Mouse (Mus musculus): ENCODE measurements around the gene Col6a3. TPM values are rescaled to one million over a fixed set of nuclear protein-coding genes. Genes with fewer than 3 reads are reported as not detected.
A peak's percentile ranks its signal among the peaks of the same experiment; 100 is the strongest.

Col6a3 gene
- polyA plus RNA-seq, 1 experiment from 2014 or later, result 2.2 TPM

- Histone ChIP-seq H3K27ac (no peak overlapping the region), H3K9me3 (replicated peaks) (no peaks in the 10 kb centered on the region), H3K36me3 (ENCODE audit: poor library complexity, severe bottlenecking) (no peaks in the 10 kb centered on the region), H3K4me3 (no peak overlapping the region), H3K4me1 (no peaks in the 10 kb centered on the region), H3K4me2 (no peak overlapping the region), H3K9ac (no peak overlapping the region), H3K27me3 (no peaks in the 10 kb centered on the region)
- WGBS, result 87% methylated on average over 4 of the region's 4 CpGs
- ATAC-seq, result no peak
Measured at GRCm38 (mm10) chr1:90790925-90791324, 52.8 kb downstream of the Col6a3 start.

DNA sequence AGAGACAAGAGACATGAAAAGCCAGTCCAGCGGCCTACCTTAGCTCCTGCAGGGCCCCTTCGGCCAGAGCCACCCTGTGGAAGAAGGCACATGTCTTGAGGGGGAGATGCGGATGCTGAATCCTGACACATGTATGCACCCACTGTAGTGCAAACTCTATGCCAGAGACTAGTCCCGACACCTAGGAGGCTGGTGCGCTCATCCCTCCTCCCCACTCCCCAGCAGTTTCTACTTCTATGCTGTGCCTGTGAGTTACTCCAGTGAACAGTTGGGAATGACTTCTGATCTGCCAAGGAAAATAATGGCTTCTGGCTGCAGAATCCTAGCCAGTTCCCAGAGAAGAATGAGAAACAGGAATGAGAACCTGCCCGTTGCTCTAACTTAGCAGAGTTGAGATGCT is 54.3 kb downstream of the Col6a3 start:
- H3K27ac ChIP-seq, result no peak overlapping the region
- WGBS, result 91% methylated on average over 6 of the region's 6 CpGs
- no peak overlapping the region for H3K9ac ChIP-seq
- no peaks in the 10 kb centered on the region for H3K4me1 ChIP-seq
- H3K27me3 ChIP-seq, result no peaks in the 10 kb centered on the region
- ATAC-seq, result no peak
- no peak overlapping the region for H3K4me3 ChIP-seq
- no peaks in the 10 kb centered on the region for H3K36me3 ChIP-seq (ENCODE audit: poor library complexity, severe bottlenecking)
- H3K4me2 ChIP-seq, result no peak overlapping the region
- H3K9me3 ChIP-seq (replicated peaks), result no peaks in the 10 kb centered on the region

GRCm38 (mm10) chr1:90780446-90780845 is 63.3 kb downstream of the Col6a3 start:
- 84% methylated on average over 1 of the region's 1 CpGs for WGBS
- no peaks in the 10 kb centered on the region for H3K27me3 ChIP-seq

GRCm38 (mm10) chr1:90779072-90779471 is 64.7 kb downstream of the Col6a3 start:
- no peaks in the 10 kb centered on the region for H3K27me3 ChIP-seq
- H3K9me3 ChIP-seq (replicated peaks), result no peaks in the 10 kb centered on the region
- H3K4me1 ChIP-seq, result no peaks in the 10 kb centered on the region
- no peak overlapping the region for H3K4me2 ChIP-seq
- no peaks in the 10 kb centered on the region for H3K36me3 ChIP-seq (ENCODE audit: poor library complexity, severe bottlenecking)
- no peak overlapping the region for H3K4me3 ChIP-seq
- H3K9ac ChIP-seq, result no peak overlapping the region
- ATAC-seq, result no peak
- H3K27ac ChIP-seq, result no peak overlapping the region
- 87% methylated on average over 7 of the region's 7 CpGs for whole genome bisulfite sequencing

More at GRCm38 (mm10) chr1:90780446-90780845, 63.3 kb downstream of the Col6a3 start:
- no peak for ATAC-seq
- Histone ChIP-seq H3K36me3 (ENCODE audit: poor library complexity, severe bottlenecking) (no peaks in the 10 kb centered on the region), H3K4me2 (no peak overlapping the region), H3K9ac (no peak overlapping the region; the same call in 1 of the 2 replicates), H3K27ac (no peak overlapping the region), H3K9me3 (replicated peaks) (no peaks in the 10 kb centered on the region), H3K4me1 (no peaks in the 10 kb centered on the region), H3K4me3 (no peak overlapping the region)

DNA sequence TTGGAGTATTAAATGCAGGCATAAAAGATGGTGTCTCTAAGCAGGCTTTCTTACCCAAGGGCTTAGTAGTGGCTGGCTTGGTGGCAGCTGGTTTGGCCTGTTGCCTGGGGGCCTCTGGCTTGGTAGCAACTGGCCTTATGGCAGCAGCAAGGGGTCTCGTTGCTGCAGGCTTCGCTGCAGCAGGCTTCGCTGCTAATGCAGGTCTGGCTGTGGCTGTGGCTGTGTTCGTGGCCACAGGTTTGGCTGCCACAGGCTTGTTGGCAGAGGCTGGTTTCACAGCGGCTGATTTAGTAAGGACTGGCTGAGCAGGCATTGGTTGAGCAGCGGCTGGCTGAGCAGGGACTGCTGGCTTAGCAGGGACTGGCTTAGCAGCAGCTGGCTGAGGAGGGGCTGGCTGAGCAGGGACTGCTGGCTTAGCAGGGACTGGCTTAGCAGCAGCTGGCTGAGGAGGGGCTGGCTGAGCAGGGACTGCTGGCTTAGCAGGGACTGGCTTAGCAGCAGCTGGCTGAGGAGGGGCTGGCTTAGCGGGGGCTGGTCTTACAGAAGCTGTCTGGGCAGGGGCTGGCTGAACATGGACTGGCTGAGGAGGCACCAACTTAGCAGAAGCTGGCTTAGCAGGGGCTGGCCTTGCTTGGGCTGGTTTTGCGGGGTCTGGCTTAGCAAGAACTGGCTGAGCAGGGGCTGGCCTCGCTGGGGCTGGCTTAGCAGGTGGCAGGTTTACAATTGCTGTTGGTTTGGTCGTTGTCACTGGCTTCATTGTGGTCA is 68.1 kb downstream of the Col6a3 start:
- no peak overlapping the region for H3K4me3 ChIP-seq
- no peak overlapping the region for H3K4me2 ChIP-seq
- H3K9me3 ChIP-seq (replicated peaks), result no peaks in the 10 kb centered on the region
- no peaks in the 10 kb centered on the region for H3K4me1 ChIP-seq
- peak; percentile 82 for ATAC-seq
- H3K27ac ChIP-seq, result no peak overlapping the region
- no peak overlapping the region for H3K9ac ChIP-seq
- WGBS, result 18% methylated on average over 10 of the region's 10 CpGs
- H3K36me3 ChIP-seq (ENCODE audit: poor library complexity, severe bottlenecking), result no peaks in the 10 kb centered on the region
- no peaks in the 10 kb centered on the region for H3K27me3 ChIP-seq

DNA sequence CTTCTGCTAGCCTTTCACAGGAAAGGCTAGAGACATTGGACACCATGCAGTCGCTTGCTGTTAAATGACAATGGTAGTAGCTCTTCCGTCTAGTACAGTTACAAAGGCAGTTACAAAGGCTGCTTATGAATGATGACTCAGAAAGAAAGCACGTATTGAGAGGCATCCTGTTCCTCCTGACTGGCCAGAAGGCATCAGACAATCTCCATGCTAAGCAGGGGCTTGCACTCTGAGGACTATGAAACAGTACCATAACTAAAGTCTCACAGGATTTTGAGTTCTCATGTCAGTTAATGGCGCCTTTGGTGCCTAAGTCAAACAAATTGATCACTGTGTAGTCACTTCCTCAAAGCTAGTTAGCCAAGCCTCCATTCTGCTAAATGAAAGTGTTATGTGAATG is 72.6 kb downstream of the Col6a3 start:
- Histone ChIP-seq H3K27ac (no peak overlapping the region), H3K4me2 (no peak overlapping the region), H3K9ac (no peak overlapping the region), H3K9me3 (replicated peaks) (no peaks in the 10 kb centered on the region), H3K27me3 (no peaks in the 10 kb centered on the region), H3K4me3 (no peak overlapping the region), H3K4me1 (no peaks in the 10 kb centered on the region), H3K36me3 (ENCODE audit: poor library complexity, severe bottlenecking) (no peaks in the 10 kb centered on the region)
- 59% methylated on average over 4 of the region's 4 CpGs for WGBS
- ATAC-seq, result no peak

- H3K36me3 ChIP-seq (ENCODE audit: poor library complexity, severe bottlenecking), result no peaks in the 10 kb centered on the region
- no peak for ATAC-seq
- no peaks in the 10 kb centered on the region for H3K9me3 ChIP-seq (replicated peaks)
- H3K4me1 ChIP-seq, result no peaks in the 10 kb centered on the region
- no peak overlapping the region for H3K4me2 ChIP-seq
- H3K27me3 ChIP-seq, result no peaks in the 10 kb centered on the region
- H3K9ac ChIP-seq, result no peak overlapping the region
- no peak overlapping the region for H3K4me3 ChIP-seq
- WGBS, result 88% methylated on average over 7 of the region's 7 CpGs
- no peak overlapping the region for H3K27ac ChIP-seq
Measured at GRCm38 (mm10) chr1:90770027-90770426, 73.7 kb downstream of the Col6a3 start.

GRCm38 (mm10) chr1:90769301-90769700 is 74.5 kb downstream of the Col6a3 start:
- WGBS, result 53% methylated on average over 7 of the region's 7 CpGs
- Histone ChIP-seq H3K27me3 (no peaks in the 10 kb centered on the region), H3K9ac (no peak overlapping the region), H3K4me1 (no peaks in the 10 kb centered on the region), H3K9me3 (replicated peaks) (no peaks in the 10 kb centered on the region), H3K27ac (no peak overlapping the region), H3K4me2 (no peak overlapping the region), H3K4me3 (no peak overlapping the region), H3K36me3 (ENCODE audit: poor library complexity, severe bottlenecking) (no peaks in the 10 kb centered on the region)
- ATAC-seq, result no peak

DNA sequence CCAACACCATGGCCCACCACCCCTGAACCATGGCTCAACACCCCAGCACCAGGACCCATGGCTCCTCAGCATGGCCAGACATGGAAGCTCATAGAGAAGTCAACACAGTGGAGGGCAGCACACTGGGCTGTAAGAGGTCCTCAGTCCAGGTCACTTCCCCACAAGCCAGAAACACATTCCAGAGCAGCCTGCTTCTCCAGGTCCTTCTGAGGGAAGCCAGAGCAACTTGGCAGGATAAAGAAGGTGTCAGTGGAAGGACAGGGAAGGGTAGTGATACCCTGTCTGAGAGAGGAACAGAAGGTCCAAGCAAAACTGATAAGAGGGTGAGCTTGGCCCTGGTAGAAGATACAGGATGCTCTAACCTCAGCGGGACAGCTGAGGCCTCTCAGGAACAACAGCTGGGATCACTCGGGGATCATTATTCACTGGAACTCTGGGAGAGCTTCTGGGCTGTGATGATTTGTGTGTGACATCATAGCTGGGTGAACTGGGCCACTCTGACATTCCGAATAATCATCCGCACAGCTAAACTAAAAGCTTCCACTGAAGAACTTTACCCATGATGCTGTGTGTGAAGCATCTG is 85.6 kb downstream of the Col6a3 start:
- no peak for ATAC-seq
- Histone ChIP-seq H3K9me3 (replicated peaks) (no peaks in the 10 kb centered on the region), H3K27me3 (no peaks in the 10 kb centered on the region), H3K4me2 (no peak overlapping the region), H3K4me3 (no peak overlapping the region), H3K4me1 (0 out of 2 replicates have a peak, but pooled peaks cover 4% of the 10 kb centered on the region), H3K36me3 (ENCODE audit: poor library complexity, severe bottlenecking) (no peaks in the 10 kb centered on the region), H3K27ac (no peak overlapping the region), H3K9ac (no peak overlapping the region)
- WGBS, result 93% methylated on average over 4 of the region's 4 CpGs

- WGBS, result 62% methylated on average over 17 of the region's 17 CpGs
- no peak overlapping the region for H3K27ac ChIP-seq
- H3K4me3 ChIP-seq, result no peak overlapping the region
- no peak for ATAC-seq
- no peak overlapping the region for H3K9ac ChIP-seq
- H3K36me3 ChIP-seq (ENCODE audit: poor library complexity, severe bottlenecking), result no peaks in the 10 kb centered on the region
- H3K4me1 ChIP-seq, result 0 out of 2 replicates have a peak, but pooled peaks cover 4% of the 10 kb centered on the region
- H3K9me3 ChIP-seq (replicated peaks), result no peaks in the 10 kb centered on the region
- H3K4me2 ChIP-seq, result no peak overlapping the region
- H3K27me3 ChIP-seq, result no peaks in the 10 kb centered on the region
Measured at GRCm38 (mm10) chr1:90753869-90754563, 89.8 kb downstream of the Col6a3 start.

DNA sequence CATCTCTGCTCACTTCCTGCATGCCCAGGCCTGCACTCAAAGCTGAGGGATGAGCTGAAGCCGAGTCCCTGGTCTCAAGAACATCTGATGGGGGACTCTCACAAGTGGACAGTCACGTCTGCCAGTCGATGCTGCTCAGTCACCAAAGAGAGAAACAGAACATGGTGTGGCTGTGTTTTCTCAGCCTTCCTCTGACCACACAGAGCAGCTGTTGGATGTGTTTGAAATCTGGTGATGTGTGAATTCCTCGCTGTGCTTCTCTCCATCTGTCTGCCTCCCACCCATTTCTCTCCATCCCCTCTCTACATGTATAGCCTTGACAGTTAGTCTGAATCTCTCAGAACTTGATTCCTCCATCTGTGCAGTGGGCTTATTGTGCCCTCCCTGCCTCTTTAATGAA is 92.5 kb downstream of the Col6a3 start:
- H3K27ac ChIP-seq, result no peak overlapping the region
- H3K4me2 ChIP-seq, result no peak overlapping the region
- H3K9ac ChIP-seq, result no peak overlapping the region
- H3K9me3 ChIP-seq (replicated peaks), result no peaks in the 10 kb centered on the region
- ATAC-seq, result no peak
- H3K4me3 ChIP-seq, result no peak overlapping the region
- WGBS, result 83% methylated on average over 4 of the region's 4 CpGs
- H3K36me3 ChIP-seq (ENCODE audit: poor library complexity, severe bottlenecking), result no peaks in the 10 kb centered on the region
- 0 out of 2 replicates have a peak, but pooled peaks cover 4% of the 10 kb centered on the region for H3K4me1 ChIP-seq
- H3K27me3 ChIP-seq, result no peaks in the 10 kb centered on the region

GRCm38 (mm10) chr1:90750169-90750568 is 93.6 kb downstream of the Col6a3 start:
- Histone ChIP-seq H3K4me1 (peaks cover 5% of the 10 kb centered on the region; the same call in 1 of the 2 replicates), H3K36me3 (ENCODE audit: poor library complexity, severe bottlenecking) (no peaks in the 10 kb centered on the region), H3K9me3 (replicated peaks) (no peaks in the 10 kb centered on the region), H3K4me2 (no peak overlapping the region), H3K4me3 (no peak overlapping the region), H3K9ac (no peak overlapping the region), H3K27ac (no peak overlapping the region), H3K27me3 (no peaks in the 10 kb centered on the region)
- ATAC-seq, result no peak
- WGBS, result 86% methylated on average over 8 of the region's 8 CpGs

Data from forebrain, embryonic 13.5 days (tissue).